Mouse (Mus musculus) splenic B cell, adult 2 months (primary cell): Measurements from ENCODE around the gene Zfp963.

Source experiments
- DNase-seq: peaks from one replicate; pipeline ENCODE4 v3.0.0-alpha.2; 2011; ENCODE audit warnings: low read depth, low spot score
- H3K27me3 ChIP-seq: 2 replicates; pipeline ENCODE4 v1.6.1; 2012; ENCODE audit warnings: mild to moderate bottlenecking, low read length, moderate library complexity, mixed read lengths; ENCODE audit not compliant: control insufficient read depth, poor library complexity, insufficient read depth, severe bottlenecking
- H3K36me3 ChIP-seq: 2 replicates; pipeline ENCODE4 v1.6.1; 2012; ENCODE audit warnings: mild to moderate bottlenecking, low read length, moderate library complexity, mixed read lengths; ENCODE audit not compliant: control insufficient read depth, poor library complexity, insufficient read depth, severe bottlenecking

Zfp963 gene

DNA sequence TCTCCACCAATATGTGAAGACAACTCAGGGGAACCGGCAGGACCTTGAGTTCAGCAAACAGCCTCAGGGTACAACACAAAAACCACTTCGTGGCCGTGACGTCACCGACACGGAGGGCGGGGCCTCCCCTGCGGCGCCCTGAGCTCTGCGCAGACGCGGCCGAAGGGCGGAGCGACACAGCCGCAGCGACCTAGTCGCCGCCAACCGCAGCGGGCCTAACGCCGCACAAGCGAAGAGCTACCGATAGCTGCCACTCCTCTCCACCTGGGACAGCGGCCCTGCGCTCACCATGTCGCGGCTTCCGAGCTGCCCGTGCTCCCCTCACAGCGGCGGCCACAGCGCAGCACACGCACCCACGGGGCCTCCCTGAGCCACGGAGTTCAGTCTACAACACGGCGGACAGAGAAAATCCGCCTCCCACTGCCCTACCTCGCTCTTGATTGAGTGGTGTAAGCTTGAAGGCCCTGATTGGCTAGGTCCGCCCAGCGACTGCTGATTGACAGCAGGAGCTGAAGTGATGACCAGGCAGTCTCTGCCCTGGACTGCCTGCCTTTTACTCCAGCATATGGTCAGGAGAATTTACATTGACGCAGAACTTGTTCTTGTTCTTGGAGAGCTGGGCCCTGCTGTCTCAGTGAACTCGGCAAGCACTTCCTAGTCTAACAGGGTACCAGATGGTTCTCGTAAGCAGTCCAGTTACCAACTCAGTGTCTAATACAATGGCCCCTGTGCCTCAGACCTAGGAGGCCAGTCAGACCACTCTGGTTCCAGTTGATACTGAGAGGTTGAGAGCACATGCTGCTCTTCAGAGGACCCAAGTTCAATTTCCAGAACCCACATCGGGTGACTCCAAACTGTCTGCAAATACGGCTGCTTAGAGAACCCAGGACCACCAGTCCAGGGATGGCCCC is at the start of gene Zfp963:
Gene Zfp963, minus strand, starts transcription at position 427 of the 911 bp plus-strand sequence.
- DNase-seq, result peak; percentile 97
- Histone ChIP-seq H3K27me3 (no peaks in the 10 kb centered on the region), H3K36me3 (no peaks in the 10 kb centered on the region)

DNA sequence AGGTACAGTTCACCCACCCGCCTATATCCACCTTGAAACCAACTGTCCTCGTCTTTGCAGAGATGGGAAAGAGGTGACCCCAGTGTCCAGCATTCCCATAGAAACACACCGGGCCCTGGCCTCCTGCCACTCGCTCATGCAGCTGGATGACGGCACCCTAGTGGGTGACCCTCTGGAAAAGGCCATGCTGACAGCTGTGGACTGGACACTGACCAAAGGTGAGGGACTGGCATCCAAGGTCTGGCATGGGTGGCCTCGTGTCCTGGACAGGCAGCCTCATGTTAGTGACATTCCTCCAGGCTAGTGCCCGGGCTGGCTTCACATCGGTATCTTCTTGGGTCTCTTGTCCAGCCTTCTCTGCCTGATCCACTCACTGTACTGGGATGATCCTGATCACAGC is 49.5 kb upstream of the Zfp963 start:
- peaks cover 14% of the 10 kb centered on the region for H3K36me3 ChIP-seq
- H3K27me3 ChIP-seq, result no peaks in the 10 kb centered on the region
- DNase-seq, result no peak

DNA sequence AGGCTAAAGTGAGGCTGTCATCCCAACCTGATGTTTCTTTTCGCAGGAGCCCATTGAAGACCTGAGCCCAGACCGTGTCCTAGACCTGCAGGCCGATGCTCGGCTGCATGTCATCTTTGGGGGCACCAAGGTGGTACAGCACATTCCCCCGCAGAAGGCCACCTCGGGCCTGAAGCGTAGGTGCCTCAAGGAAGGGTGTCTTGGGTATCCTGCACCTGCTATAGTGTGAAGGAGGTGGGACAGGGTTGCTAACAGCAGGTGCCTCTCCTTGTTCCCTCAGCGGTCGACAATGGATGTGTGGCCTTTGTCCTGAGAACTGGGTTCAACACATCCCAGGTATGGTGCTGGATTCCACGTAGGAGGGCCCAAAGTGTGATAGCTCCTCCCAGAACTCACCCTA is 47.9 kb upstream of the Zfp963 start:
- no peaks in the 10 kb centered on the region for H3K27me3 ChIP-seq
- peaks cover 14% of the 10 kb centered on the region for H3K36me3 ChIP-seq
- no peak for DNase-seq

DNA sequence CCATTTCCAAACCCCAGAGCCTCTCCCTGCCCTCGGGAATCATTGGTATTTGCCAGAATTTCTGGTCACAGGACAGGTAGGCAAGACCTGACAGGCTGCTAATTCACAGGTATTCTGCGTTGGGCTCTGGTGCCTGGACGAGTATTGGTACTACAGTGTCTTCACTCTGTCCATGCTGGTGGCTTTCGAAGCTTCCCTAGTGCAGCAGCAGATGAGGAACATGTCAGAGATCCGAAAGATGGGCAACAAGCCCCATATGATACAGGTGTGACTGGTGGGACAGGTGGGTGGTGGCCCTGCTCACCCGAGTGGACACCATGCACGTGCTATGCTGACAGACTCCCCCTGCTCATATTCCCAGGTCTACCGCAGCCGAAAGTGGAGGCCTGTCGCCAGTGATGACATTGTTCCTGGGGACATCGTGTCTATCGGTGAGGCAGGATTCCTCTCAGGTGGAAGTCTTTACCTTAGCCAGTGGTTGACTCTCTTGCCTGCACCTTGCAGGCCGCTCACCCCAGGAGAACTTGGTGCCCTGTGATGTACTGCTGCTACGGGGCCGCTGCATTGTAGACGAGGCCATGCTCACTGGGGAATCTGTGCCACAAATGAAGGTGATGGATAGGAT is 47.1 kb upstream of the Zfp963 start:
- no peaks in the 10 kb centered on the region for H3K27me3 ChIP-seq
- peaks cover 14% of the 10 kb centered on the region for H3K36me3 ChIP-seq
- no peak for DNase-seq

DNA sequence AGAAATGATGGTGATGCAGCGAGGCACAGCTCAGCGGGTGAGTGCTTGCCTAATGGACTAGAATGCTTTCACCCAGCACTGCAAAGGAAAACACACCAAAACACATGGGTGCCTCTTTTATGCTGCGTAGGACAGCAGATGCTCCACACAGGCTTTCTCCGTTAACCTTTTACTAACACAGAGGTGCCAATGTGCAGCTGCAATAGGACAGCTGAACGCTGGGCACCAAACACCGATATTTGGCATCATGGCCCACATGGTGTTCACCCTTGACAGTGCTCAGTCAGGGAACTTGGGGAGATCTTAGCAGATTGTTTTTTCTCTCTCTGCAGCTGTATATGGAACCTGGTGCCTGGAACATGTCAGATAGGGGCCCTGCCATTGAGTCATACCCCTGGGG is 45.1 kb upstream of the Zfp963 start:
- DNase-seq, result no peak
- H3K27me3 ChIP-seq, result no peaks in the 10 kb centered on the region
- H3K36me3 ChIP-seq, result peaks cover 12% of the 10 kb centered on the region

DNA sequence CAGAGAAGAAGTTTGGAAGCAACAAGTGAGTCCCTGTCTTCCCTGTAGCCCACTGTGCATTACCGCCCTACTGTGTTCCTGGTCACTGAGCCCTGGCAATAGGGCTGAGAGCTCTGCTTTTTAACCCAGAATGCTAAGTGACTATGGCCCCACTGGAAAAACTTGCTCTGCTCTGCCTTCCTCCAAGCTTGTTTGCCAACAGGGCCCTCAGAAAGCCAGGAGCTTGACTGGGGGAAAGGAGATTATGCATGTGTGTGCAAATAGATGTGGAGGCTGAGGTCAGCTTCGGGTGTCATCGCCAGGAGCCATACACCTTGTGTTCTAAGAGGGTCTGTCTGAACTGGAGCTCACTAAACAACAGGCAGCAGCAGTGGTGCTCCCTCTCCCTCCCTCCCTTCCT is 44.3 kb upstream of the Zfp963 start:
- H3K27me3 ChIP-seq, result no peaks in the 10 kb centered on the region
- DNase-seq, result no peak

DNA sequence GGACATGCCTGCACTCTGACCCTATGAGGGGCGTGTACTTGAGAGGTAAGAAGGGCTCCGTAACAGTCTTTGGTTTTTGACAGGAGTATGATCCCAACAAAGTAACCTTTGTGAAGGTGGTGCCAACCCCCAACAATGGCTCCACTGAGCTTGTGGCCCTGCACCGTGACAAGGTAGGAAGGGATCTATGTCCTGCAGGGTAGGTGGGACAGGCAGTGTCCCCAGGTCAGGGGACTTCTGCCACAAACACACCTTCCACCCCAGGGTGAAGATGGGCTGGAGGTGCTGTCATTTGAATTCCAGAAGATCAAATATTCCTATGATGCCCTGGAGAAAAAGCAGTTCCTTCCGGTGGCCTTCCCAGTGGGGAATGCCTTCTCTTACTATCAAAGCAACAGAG is 43.9 kb upstream of the Zfp963 start:
- Histone ChIP-seq H3K27me3 (no peaks in the 10 kb centered on the region), H3K36me3 (peaks cover 6% of the 10 kb centered on the region)
- DNase-seq, result no peak

More for the DNA sequence above, 44.3 kb upstream of the Zfp963 start:
- H3K36me3 ChIP-seq, result peaks cover 8% of the 10 kb centered on the region

DNA sequence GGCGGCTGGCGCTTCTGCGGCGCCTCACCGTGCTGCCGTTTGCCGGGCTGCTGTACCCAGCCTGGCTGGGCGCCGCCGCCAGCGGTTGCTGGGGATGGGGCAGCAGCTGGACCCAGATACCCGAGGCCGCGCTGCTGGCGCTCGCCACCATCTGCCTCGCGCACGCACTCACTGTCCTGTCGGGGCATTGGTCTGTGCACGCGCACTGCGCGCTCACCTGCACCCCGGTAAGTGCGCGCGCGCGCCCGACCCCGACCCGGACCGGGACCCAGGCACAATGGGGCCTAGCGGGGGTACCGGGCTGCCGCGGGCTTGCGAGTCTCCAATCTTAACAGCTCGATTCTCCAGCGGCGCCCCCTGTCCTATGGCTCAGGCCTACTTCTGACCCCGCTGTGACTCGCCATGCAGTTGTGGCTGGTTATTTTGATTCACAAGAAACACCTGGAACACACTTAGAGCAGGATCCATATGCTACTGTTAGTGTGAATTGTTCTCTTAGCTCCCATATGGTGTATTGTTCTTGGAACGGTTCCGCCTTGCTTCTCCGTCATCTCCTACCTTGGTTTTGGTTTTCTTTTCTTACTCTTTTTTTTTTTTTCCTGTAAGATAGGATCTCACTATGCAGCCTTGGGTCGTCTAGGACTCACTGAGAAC is 41.8 kb upstream of the Zfp963 start:
- DNase-seq, result peak; percentile 40
- H3K27me3 ChIP-seq, result no peaks in the 10 kb centered on the region
- peaks cover 3% of the 10 kb centered on the region for H3K36me3 ChIP-seq

DNA sequence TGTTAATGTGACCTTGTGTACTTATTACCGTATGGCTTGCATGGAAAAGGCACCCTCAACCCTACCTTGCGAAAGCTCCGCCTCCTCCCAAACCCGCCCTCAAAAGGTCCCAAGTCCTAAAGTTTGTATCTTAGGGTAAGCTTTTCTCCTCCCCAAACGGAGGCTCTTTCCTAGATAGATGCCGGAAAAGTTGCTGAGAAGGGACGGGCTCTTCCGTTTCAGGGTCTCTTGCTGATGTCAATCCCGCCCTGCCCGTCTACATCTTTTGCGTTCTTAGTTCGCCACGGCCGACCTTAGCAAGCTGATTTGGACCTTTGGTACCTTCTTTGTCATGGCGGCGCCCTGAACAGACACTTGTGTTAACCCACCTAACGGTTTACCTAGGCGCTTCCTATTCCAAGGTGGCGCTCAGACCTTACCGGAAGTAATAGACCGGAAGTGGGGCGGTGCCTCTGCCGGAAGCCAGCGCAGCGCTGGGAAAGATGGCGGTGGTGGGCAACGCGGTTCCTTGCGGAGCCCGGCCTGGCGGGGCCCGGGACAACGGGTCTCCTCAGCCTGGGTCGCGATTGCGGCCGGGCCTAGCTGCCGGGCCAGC is 41.1 kb upstream of the Zfp963 start, which contains the start of the genes Atp13a1 and Zfp866:
Gene Atp13a1, plus strand, starts transcription at position 391 of the 595 bp plus-strand sequence.
Gene Zfp866, minus strand, starts transcription at position 406 of the 595 bp plus-strand sequence.
- Histone ChIP-seq H3K27me3 (no peaks in the 10 kb centered on the region), H3K36me3 (peaks cover 1% of the 10 kb centered on the region)
- peak; percentile 92 for DNase-seq

DNA sequence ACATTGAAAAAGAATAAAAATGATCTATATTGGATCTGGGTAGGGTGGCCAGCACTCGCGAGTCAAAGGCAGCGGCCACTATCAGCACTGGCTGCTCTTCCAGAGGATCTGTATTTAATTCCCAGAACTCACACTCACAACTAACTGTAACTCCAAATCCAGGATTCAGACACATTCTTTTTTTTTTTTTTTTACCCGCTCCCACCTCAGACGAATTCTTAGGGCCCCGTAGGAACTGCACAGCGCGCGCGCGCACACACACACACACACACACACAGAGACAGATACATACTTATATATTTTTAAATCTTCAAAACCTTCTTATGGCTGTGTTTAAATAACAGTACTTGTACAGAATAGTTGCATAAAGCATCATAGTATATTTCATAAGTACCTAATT is 40.6 kb upstream of the Zfp963 start:
- peak; percentile 16 for DNase-seq
- H3K36me3 ChIP-seq, result peaks cover 1% of the 10 kb centered on the region; the same call in 1 of the 2 replicates
- no peaks in the 10 kb centered on the region for H3K27me3 ChIP-seq

DNA sequence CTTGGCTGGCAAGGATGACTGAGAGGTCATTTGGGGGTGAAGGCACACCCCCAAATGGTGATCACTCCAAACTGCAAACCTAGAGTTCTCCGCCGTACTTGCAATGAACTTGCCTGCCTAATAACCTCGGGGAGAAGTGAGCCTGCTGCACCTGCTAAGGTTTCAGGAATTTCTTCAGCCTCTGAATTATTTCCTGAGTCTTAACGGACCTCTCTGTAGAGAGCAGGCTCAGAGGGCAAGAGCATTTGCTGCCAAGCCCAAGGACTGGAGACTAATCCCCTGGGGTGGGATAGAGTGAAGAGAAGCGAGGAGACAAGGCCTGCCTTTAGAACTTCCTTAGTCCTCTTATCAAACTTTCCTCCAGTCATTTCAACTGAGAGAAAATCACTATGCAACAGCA is 40.0 kb upstream of the Zfp963 start:
- no peak for DNase-seq
- Histone ChIP-seq H3K27me3 (no peaks in the 10 kb centered on the region), H3K36me3 (peaks cover 1% of the 10 kb centered on the region; the same call in 1 of the 2 replicates)

DNA sequence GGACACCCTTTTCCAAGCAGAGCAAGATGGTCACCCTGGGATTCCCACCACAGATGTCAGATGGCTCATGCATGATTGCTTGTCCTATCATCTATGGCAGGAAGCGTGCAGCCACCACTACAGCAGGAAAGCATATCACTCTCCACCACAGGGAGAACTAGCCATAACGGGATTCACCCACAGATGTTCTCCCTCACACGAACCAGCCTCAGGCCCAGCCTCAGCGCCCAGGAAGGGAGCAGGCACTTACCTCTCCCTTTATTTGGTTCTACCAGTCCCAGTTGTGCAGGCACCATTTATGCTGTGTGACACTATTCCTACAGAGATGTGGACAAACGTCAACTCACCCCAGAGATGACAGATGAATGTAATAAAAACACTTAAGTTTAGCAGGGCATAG is 39.3 kb upstream of the Zfp963 start:
- peaks cover 1% of the 10 kb centered on the region; the same call in 1 of the 2 replicates for H3K36me3 ChIP-seq
- DNase-seq, result no peak
- no peaks in the 10 kb centered on the region for H3K27me3 ChIP-seq

DNA sequence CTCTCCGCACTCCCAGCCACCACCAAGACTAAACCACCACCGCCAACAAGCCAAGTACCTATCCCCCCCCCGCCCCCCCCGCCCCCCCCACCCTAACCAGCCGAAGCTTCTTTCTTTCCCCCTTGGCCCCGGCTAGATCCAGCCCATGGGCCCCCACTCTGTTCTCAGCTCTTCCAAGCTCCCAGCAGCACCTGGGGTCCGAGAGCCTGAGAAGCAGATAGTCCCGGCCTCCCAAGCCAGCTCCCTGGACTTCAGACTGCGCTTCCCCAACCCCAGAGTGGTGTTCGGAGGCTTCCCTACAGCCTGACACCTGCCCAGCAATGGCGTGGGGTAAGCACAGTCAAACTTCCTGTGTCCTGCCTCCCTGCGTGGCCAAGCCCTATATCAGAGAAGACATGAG is 27.3 kb upstream of the Zfp963 start:
- DNase-seq, result no peak
- no peaks in the 10 kb centered on the region for H3K36me3 ChIP-seq

DNA sequence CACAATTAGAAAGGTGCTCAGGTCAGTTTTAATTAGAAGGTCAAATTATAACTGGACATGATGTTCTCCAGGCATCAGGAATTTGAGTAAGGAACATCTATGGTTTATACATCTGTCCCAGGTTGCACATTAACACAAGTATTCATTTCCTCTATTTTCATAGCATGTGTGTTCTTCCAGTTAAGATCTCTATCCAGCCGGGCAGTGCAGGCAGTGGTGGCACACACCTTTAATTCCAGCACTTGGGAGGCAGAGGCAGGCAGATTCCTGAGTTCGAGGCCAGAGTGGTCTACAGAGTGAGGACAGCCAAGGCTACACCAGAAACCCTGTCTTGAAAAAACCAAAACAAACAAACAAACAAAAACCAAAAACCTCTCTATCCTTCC is 25.4 kb upstream of the Zfp963 start:
- no peaks in the 10 kb centered on the region for H3K27me3 ChIP-seq
- no peaks in the 10 kb centered on the region for H3K36me3 ChIP-seq
- DNase-seq, result no peak

More for the DNA sequence above, 27.3 kb upstream of the Zfp963 start:
- no peaks in the 10 kb centered on the region for H3K27me3 ChIP-seq
